Mouse (Mus musculus): ENCODE measurements at regions not wholly inside any gene's neighbourhood (a gene's known extent, or its start where the extent isn't known, plus 50 kb on each side); places are given as distances from the start of the nearest gene placed in this dataset.

- no peak for TF ChIP-seq CTCF (IDR thresholded peaks at IDR 0.05; ENCODE audit: control insufficient read depth, insufficient read depth, low read length)
- TF ChIP-seq POLR2A (IDR thresholded peaks at IDR 0.05; ENCODE audit: borderline replicate concordance, control insufficient read depth, low read depth, low read length) = no peak
These were observed 128.4 kb upstream of the Six2 start for GRCm38 (mm10) chr17:85816521-85816920.
